Mouse (Mus musculus): ENCODE measurements at regions not wholly inside any gene's neighbourhood (a gene's known extent, or its start where the extent isn't known, plus 50 kb on each side); places are given as distances from the start of the nearest gene placed in this dataset.

DNA sequence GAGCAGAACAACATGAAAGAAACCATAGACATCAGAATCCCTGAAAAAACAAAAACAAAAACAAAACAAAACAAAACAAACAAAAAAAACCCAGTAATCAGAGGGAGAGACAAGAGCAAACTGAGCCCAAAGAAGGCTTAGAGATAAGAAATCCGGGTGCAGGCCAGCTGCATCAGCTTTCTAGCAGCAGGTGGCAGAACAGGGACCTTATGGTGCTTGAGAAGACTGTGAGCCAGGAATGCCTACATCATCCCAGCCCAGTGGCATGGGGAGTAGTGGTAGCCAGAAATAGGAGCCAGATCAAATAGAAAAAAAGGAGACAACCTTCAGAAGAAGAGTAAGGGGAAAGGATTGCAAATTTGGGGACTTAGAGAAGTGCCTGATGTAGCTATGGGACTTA is 152.8 kb downstream of the Diras2 start:
- no peak for DNase-seq (ENCODE audit: low spot score)

DNA sequence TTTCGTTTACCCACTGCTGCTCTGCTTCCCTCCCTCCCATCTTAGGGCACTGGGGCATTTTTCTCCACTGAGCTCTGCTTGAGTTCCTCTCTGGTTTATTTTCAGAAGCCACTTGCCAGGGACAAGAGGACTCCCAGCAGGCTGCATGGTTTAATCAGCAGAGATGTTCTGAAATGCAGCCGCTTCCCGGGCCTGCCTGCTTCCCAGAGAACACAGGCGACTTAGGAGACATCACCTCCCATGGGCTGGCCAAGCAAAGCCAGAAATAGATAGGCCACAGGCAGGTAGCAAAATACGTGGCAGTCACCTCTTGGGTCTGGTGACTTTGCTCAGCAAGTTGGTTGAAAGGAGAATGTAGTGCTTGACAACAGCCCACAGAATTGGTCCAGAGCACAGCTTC is 141.8 kb downstream of the Diras2 start:
- DNase-seq (ENCODE audit: low spot score), result no peak

DNA sequence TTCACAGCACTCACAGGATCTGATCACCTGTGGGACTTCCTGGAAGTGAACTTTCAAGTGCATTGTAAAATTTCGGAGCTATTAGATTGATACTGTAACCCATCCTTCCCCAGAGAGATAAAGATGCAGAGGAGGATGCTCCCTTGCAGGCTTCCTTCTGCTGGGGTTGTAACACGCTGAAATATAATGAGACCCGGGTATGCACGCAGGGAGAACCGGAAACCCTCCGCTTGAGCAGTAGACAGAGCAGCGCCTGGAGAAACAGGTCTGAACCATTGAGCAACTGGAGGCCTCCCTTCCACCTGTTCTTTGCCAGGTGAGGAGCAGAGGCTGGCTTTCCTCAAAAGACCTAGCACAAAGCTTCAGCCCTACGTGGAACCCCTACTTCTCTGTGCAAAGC is 135.3 kb downstream of the Diras2 start:
- no peak for DNase-seq (ENCODE audit: low spot score)

DNA sequence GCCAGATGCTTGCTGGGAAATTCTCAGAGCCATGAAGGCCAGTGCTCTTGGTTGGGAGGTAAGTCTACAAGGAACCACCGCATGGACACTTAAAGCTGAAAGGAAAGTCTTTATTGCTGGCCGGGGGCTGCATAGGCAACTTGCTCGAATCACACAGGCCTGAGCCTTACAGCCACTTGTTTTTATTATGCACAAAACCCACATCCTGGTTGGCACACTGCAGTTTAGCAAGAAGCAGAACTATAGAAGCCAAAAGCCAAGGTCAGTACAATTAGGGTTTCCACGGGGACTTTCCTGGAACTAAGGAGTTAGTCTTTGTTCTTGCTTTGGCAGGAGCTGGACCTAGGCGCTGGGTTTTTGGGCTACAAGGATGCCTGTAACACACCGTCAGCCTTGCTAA is 132.7 kb downstream of the Diras2 start:
- DNase-seq (ENCODE audit: low spot score), result no peak

DNA sequence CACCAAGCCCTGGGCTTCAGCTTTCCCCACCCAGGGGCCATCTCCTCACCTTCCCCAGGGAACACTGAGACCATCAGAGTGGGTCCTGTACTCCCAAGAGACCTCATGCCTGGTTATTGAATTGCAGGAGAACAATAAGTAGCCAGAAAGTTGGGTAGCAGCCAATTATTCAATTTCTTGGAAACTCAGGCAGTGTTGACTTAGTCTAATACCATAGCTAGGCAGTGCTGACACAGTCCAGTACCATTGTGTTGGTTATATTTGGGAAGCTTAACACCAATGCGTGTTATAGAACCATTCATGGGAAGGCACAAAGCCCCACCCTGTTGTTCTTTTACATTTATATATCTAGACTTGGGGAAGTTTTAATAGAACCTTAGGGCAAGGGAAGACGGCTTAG is 131.9 kb downstream of the Diras2 start:
- DNase-seq (ENCODE audit: low spot score), result peak; percentile 14

DNA sequence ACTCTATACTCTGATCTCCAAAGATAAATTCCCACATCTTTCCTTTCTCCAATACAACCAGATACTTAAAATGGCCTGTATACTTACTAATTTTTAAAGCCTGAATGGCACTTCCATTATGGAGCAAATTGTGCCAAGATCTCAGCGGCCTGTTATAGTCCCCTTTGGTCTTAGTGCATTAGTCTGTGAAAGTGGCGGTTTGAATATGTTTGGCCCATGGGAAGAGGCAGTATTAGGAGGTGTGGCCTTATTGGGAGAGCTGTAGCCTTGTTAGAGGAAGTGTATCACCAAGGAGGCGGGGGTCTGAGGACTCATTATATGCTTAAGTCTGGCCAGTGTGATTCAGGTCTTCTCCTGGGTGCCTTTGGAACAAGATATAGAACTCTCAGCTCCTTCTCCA is 127.3 kb downstream of the Diras2 start:
- DNase-seq (ENCODE audit: low spot score), result no peak

DNA sequence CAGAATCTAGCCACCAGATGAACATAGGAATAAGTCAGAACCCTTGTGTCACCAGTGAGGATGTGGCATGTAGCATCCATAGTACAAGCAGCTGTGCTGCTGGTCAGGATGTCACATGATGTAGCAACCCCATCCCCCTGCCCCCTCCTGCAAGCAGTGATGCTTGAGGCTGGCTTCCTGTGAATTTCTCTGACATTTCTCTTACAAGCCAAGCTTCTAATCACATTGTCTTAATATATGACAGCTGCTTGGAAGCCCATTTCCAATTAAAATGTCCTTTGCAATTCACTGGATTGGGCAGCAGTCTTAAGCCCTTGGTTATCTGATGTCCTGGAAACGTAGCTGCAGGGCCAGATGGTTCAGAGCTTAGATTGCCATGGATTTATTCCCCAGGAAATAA is 114.8 kb downstream of the Diras2 start:
- no peak for DNase-seq (ENCODE audit: low spot score)

DNA sequence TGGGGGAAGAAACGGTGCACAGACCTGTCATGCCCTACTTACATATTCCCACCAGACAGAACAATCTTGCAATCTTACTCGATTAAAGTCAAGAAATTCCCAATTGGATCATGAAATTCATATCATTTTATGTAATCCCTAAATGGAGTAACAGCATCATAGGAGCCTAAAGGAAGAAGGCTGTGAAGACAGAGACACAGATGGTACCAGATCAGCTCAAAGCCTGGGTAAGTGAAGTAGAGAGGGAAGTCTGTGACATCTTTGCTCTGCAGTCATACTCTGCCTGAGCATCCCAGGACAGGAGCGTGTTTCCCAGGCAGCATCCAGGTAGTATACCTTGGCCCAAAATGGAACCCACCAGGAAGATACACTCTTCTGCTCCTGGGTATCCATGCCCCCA is 108.6 kb downstream of the Diras2 start:
- no peak for DNase-seq (ENCODE audit: low spot score)

DNA sequence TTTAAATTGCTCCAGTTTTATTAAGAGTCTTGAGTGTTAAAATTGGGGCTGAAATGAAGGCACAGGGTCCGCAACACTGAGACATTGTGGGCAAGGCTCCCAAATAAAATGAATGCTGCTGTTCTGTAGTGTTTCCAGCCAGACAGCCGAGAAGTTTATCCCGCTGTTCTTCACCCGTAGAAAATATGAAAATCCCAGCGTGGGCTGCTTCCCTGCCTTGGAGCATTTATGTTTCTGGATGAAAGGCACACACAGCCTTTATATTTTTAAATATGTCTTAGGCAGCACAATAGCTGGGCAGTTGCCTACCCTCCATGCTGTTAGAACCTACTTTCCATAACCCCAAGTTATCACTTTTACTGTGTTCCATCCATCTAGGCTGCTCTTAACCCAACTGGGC is 102.6 kb downstream of the Diras2 start:
- DNase-seq (ENCODE audit: low spot score), result no peak

DNA sequence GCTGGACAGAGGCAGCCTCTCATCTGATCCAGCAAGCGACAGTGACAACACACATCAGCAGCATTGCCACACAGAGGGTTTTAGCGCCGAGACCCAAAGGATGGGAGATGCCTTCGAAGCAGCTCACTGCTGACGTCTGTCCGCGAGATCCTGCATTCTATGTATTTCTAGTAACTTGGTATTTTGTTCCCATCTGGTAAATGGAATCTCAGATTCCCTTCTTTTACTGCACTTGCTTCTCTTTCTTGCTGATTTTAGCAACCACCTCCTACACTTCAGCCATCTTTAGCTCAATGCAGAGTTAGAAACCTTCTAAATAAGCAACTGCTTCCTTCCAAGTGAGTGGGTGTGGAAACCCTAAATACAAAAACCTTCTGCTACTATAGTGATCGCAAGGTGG is 94.3 kb downstream of the Diras2 start:
- DNase-seq (ENCODE audit: low spot score), result no peak

DNA sequence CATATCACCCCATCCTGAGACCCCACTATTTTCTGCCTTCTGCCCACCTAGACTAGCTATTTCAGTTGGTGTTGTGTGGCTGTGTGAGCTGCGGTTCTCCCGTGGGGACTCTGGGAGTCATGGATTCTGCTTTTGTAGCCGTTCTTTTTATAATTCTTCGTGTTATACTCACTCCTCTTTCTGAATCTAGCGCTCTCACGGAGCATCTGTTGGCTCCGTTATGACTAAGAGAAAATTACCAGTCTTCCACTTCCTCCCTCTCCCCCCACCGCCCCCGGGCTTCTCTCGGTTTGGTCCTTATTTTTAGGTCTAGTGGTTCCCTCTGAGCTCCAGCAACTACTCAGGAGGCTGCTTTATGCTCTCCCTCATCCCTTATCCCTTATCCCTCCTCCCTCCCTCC is 85.6 kb downstream of the Diras2 start:
- DNase-seq (ENCODE audit: low spot score), result no peak

DNA sequence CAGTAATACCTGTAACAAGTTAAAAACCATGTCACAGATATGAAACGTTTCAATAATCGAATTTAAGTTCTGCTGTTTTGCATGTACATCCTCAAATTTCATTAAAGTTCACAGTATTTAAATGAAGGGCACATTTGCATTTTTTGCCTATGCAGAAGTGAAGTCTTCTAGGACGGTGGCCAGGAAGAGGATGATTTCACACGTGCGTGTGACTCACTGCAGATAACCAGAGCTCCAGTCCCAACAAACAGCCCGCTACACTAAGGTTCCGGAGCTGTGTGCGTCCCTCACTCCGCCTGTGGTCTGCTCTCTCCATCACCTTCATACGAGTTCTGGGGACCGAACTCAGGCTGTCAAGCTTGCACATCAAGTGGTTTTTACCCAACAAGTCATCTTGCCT is 82.2 kb downstream of the Diras2 start:
- DNase-seq (ENCODE audit: low spot score), result no peak

DNA sequence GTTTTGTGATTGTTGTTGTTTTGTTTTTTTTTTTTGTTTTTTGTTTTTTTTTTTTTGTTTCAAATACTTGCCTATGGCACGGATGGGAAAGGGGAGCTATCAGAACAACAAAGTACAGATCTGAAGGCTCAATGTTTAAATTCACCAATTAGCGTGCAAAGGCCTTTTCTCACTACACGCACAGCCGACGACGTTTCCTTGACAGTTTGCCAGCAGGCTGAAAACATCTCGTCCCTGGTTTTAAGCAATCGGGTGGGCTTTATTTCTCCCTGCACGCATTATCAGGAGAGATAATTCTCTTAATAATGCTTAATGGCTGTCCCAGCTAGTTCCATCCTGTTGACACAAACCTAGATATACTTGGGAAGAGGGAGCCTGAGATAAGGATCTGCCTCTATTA is 79.6 kb downstream of the Diras2 start:
- DNase-seq (ENCODE audit: low spot score), result no peak

DNA sequence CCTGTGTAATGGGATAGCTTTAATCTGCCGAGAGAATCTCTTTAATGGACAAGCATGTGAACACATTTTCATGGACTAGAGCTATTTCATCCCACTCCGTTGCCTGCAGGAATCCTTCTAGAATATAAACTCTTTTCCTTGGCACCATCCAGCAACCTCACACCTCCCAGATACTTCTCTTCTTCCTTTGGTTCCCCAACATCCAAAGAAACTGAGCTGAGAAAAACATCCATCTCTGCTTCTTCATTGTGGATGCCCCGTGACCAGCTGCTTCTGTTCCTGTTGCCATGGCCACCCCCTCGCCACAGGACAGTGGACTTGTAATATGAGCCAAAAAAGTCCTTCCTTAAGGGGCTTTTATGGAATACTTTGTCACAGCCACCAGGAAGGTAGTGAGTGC is 78.8 kb downstream of the Diras2 start:
- DNase-seq (ENCODE audit: low spot score), result no peak

Data from adipocyte (in vitro differentiated cells).